Mouse (Mus musculus) lung, embryonic 14.5 days (tissue): ENCODE measurements around the gene Pgam1. TPM values are rescaled to one million over a fixed set of nuclear protein-coding genes. Genes with fewer than 3 reads are reported as not detected.

Experiments
- ATAC-seq: fragments of 200-750 bp; cut with Nextera tagmentation; 2 replicates; pipeline ENCODE4 v1.8.0; 2017; ENCODE audit warnings: mild to moderate bottlenecking, moderate TSS enrichment, moderate library complexity; ENCODE audit not compliant: insufficient read depth
- DNase-seq: peaks from one replicate; pipeline ENCODE4 v3.0.0-alpha.2; 2015
- H3K27ac ChIP-seq: fragments of 300-500 bp; sonication (generic); 2 replicates; pipeline ENCODE4 v1.5.1; 2014; ENCODE audit warnings: low read depth, mild to moderate bottlenecking, moderate library complexity
- H3K27me3 ChIP-seq: fragments of 300-500 bp; sonication (generic); 2 replicates; pipeline ENCODE4 v1.6.1; 2014; ENCODE audit warnings: low read length, control low read depth; ENCODE audit not compliant: insufficient read depth
- H3K36me3 ChIP-seq: fragments of 300-500 bp; sonication (generic); 2 replicates; pipeline ENCODE4 v1.6.1; 2014; ENCODE audit warnings: control low read depth; ENCODE audit not compliant: insufficient read depth
- H3K4me1 ChIP-seq: fragments of 300-500 bp; sonication (generic); 2 replicates; pipeline ENCODE4 v1.6.1; 2014; ENCODE audit warnings: antibody characterized with exemption, control low read depth; ENCODE audit not compliant: insufficient read depth
- H3K4me2 ChIP-seq: fragments of 300-500 bp; sonication (generic); 2 replicates; pipeline ENCODE4 v1.6.1; 2014; ENCODE audit warnings: mild to moderate bottlenecking
- H3K4me3 ChIP-seq: fragments of 300-500 bp; sonication (generic); 2 replicates; pipeline ENCODE4 v1.5.1; 2014; ENCODE audit warnings: low read depth, low read length
- H3K9ac ChIP-seq: fragments of 300-500 bp; sonication (generic); 2 replicates; pipeline ENCODE4 v1.6.1; 2014
- H3K9me3 ChIP-seq: fragments of 300-500 bp; sonication (generic); 2 replicates; pipeline ENCODE4 v1.6.1; 2016; ENCODE audit warnings: low read depth, low read length, control low read depth
- CTCF ChIP-seq: IDR thresholded peaks from 2 replicates; pipeline ENCODE4 v1.5.1; 2016; ENCODE audit warnings: antibody characterized with exemption, low read depth
- WGBS: fragments of 180-500 bp; shearing (Covaris S2); extraction: QIAGEN DNeasy Blood & Tissue Kit; methylation state at CpG from one replicate; pipeline ENCODE4 v1.1.7; 2014; 5-methylcytosine and 5-hydroxymethylcytosine counted together
- polyA plus RNA-seq: library from polyadenylated mRNA; unstranded; fragments of >200 nt; fragmentation: Nextera tagmentation; extraction: Ambion mirVana; gene quantifications from 2 replicates; pipeline ENCODE4 v1.2.1, GENCODE M21; 2014

Pgam1 gene
- polyA plus RNA-seq, 1 experiment from 2014 or later: 662 TPM

GRCm38 (mm10) chr19:41901696-41902095 lies 10.0 kb upstream of the Pgam1 start:
- H3K4me3 ChIP-seq: no peak overlapping the region
- ATAC-seq: no peak; the same call in 1 of the 2 replicates
- WGBS: 49% methylated on average over 2 of the region's 2 CpGs
- no peak overlapping the region for H3K9ac ChIP-seq
- no peak overlapping the region for H3K4me2 ChIP-seq
- no peaks in the 10 kb centered on the region for H3K9me3 ChIP-seq
- DNase-seq: peak; percentile 75
- no peaks in the 10 kb centered on the region for H3K36me3 ChIP-seq
- no peak for TF ChIP-seq CTCF
- H3K4me1 ChIP-seq: no peaks in the 10 kb centered on the region
- no peaks in the 10 kb centered on the region for H3K27me3 ChIP-seq
- peak overlapping the region; percentile 4; the same call in 1 of the 2 replicates for H3K27ac ChIP-seq

GRCm38 (mm10) chr19:41902848-41903593 lies 8.7 kb upstream of the Pgam1 start:
- no peaks in the 10 kb centered on the region for H3K9me3 ChIP-seq
- no peak overlapping the region for H3K4me3 ChIP-seq
- no peak overlapping the region for H3K9ac ChIP-seq
- no peaks in the 10 kb centered on the region for H3K36me3 ChIP-seq
- 77% methylated on average over 10 of the region's 10 CpGs for WGBS
- ATAC-seq: no peak
- no peak overlapping the region for H3K4me2 ChIP-seq
- no peaks in the 10 kb centered on the region for H3K4me1 ChIP-seq
- H3K27ac ChIP-seq: no peak overlapping the region
- DNase-seq: no peak
- no peak for TF ChIP-seq CTCF
- no peaks in the 10 kb centered on the region for H3K27me3 ChIP-seq

GRCm38 (mm10) chr19:41905246-41905645 lies 6.5 kb upstream of the Pgam1 start:
- TF ChIP-seq CTCF: no peak
- no peak overlapping the region for H3K27ac ChIP-seq
- no peaks in the 10 kb centered on the region for H3K9me3 ChIP-seq
- no peaks in the 10 kb centered on the region for H3K4me1 ChIP-seq
- H3K27me3 ChIP-seq: no peaks in the 10 kb centered on the region
- H3K4me3 ChIP-seq: no peak overlapping the region
- WGBS: 79% methylated on average over 2 of the region's 2 CpGs
- H3K36me3 ChIP-seq: no peaks in the 10 kb centered on the region
- H3K9ac ChIP-seq: no peak overlapping the region
- no peak for ATAC-seq
- H3K4me2 ChIP-seq: no peak overlapping the region
- no peak for DNase-seq

- H3K4me2 ChIP-seq: no peak overlapping the region
- H3K9ac ChIP-seq: no peak overlapping the region
- no peak for TF ChIP-seq CTCF
- H3K27me3 ChIP-seq: no peaks in the 10 kb centered on the region
- ATAC-seq (no peak), DNase-seq (no peak)
- H3K4me1 ChIP-seq: no peaks in the 10 kb centered on the region
- no peaks in the 10 kb centered on the region for H3K9me3 ChIP-seq
- no peak overlapping the region for H3K27ac ChIP-seq
- H3K36me3 ChIP-seq: no peaks in the 10 kb centered on the region
- no peak overlapping the region for H3K4me3 ChIP-seq
- WGBS: 37% methylated on average over 6 of the region's 6 CpGs
These were observed 5.2 kb upstream of the Pgam1 start for GRCm38 (mm10) chr19:41906311-41907078.

- H3K9me3 ChIP-seq: no peaks in the 10 kb centered on the region
- H3K9ac ChIP-seq: no peak overlapping the region
- H3K36me3 ChIP-seq: no peaks in the 10 kb centered on the region
- H3K4me3 ChIP-seq: no peak overlapping the region
- H3K27ac ChIP-seq: no peak overlapping the region
- TF ChIP-seq CTCF: no peak
- H3K4me2 ChIP-seq: no peak overlapping the region
- H3K27me3 ChIP-seq: no peaks in the 10 kb centered on the region
- no peaks in the 10 kb centered on the region for H3K4me1 ChIP-seq
- DNase-seq (peak; percentile 80), ATAC-seq (no peak)
- 16% methylated on average over 8 of the region's 8 CpGs for WGBS
These were observed 4.5 kb upstream of the Pgam1 start for GRCm38 (mm10) chr19:41907079-41907760.

GRCm38 (mm10) chr19:41908736-41909135 lies 3.0 kb upstream of the Pgam1 start:
- no peaks in the 10 kb centered on the region; the same call in 1 of the 2 replicates for H3K4me1 ChIP-seq
- no peaks in the 10 kb centered on the region for H3K27me3 ChIP-seq
- ATAC-seq (no peak), DNase-seq (no peak)
- H3K27ac ChIP-seq: no peak overlapping the region
- TF ChIP-seq CTCF: no peak
- H3K9me3 ChIP-seq: no peaks in the 10 kb centered on the region
- no peak overlapping the region for H3K4me3 ChIP-seq
- no peak overlapping the region for H3K4me2 ChIP-seq
- no peak overlapping the region for H3K9ac ChIP-seq
- 0 out of 2 replicates have a peak, but pooled peaks cover 4% of the 10 kb centered on the region for H3K36me3 ChIP-seq
- WGBS: 80% methylated on average over 3 of the region's 3 CpGs

- H3K27ac ChIP-seq: peak overlapping the region; percentile 10; the same call in 1 of the 2 replicates
These were observed 1.3 kb upstream of the Pgam1 start for GRCm38 (mm10) chr19:41910396-41910795.

More at GRCm38 (mm10) chr19:41910396-41910795, 1.3 kb upstream of the Pgam1 start:
- ATAC-seq (no peak), DNase-seq (no peak)
- Histone ChIP-seq H3K4me1 (no peaks in the 10 kb centered on the region; the same call in 1 of the 2 replicates), H3K4me2 (no peak overlapping the region), H3K9ac (no peak overlapping the region), H3K36me3 (peaks cover 16% of the 10 kb centered on the region; the same call in 1 of the 2 replicates), H3K4me3 (no peak overlapping the region), H3K9me3 (no peaks in the 10 kb centered on the region), H3K27me3 (no peaks in the 10 kb centered on the region)
- 53% methylated on average over 2 of the region's 2 CpGs for WGBS
- no peak for TF ChIP-seq CTCF
